8 mouse cellular contexts compared by ENCODE assay signal in genomic region chr3:154570786-154571185, GRCm38 (mm10). TPM values are rescaled to one million over a fixed set of nuclear protein-coding genes. Genes with fewer than 3 reads are reported as not detected.
A peak's percentile ranks its signal among the peaks of the same experiment; 100 is the strongest.
DNase-seq lines count a peak whose midpoint lies in the region; ATAC-seq and TF ChIP-seq lines count a peak whose summit lies in the region.

No protein-coding gene starts in this region.

- intact Hi-C loops in gastrocnemius, postnatal 36 days (cut with DNase I) = no loop called here

- TF ChIP-seq CTCF in brain, embryonic 14.5 days (IDR thresholded peaks at IDR 0.05; ENCODE audit: borderline replicate concordance, extremely low read depth, insufficient read depth, insufficient read length) = no peak
- TF ChIP-seq CTCF in thymus, adult 2 months (IDR thresholded peaks at IDR 0.05; ENCODE audit: borderline replicate concordance, control insufficient read depth, extremely low read depth, insufficient read depth, low read length, poor library complexity) = no peak

- H3K27ac ChIP-seq in heart, embryonic 14.5 days (replicated peaks in 1 of 2; ENCODE audit: control insufficient read depth in 1 of 2, insufficient read depth in 1 of 2, low read depth in 2 of 2, low read length in 2 of 2) = no peak overlapping the region
- no peak overlapping the region for H3K27ac ChIP-seq in thymus, adult 2 months (ENCODE audit: control insufficient read depth, insufficient read depth, low read length)

- peak overlapping the region; percentile 7 to 38; a peak in 3 of 4 replicates for H3K4me3 ChIP-seq in heart, embryonic 14.5 days (ENCODE audit: control insufficient read depth in 1 of 2, insufficient read depth in 1 of 2, low read depth in 1 of 2, low read length in 2 of 2)
- H3K4me3 ChIP-seq in thymus, adult 2 months (ENCODE audit: control insufficient read depth, insufficient read depth, low read length) = no peak overlapping the region

- no peaks in the 10 kb centered on the region for H3K9me3 ChIP-seq in heart, embryonic 14.5 days (ENCODE audit: control insufficient read depth, low read length)

- peak; percentile 7 for DNase-seq in gastrocnemius, adult 18-20 months (ENCODE audit: low spot score)
- DNase-seq in gastrocnemius, postnatal 36 days = no peak
- peak; percentile 58 for DNase-seq in brain, embryonic 14.5 days (ENCODE audit: low read depth)
- DNase-seq in mesoderm, embryonic 11.5 days (ENCODE audit: low read depth, low spot score) = peak; percentile 12
- no peak for DNase-seq in spleen, adult 12 weeks (ENCODE audit: low spot score)
- DNase-seq in cerebellum, postnatal 36 days = no peak
- no peak for DNase-seq in thymus, adult 2 months

- TF ChIP-seq POLR2A in brain, embryonic 14.5 days (IDR thresholded peaks at IDR 0.05; ENCODE audit: borderline replicate concordance, extremely low read depth, insufficient read depth, insufficient read length, poor library complexity, severe bottlenecking) = no peak
- TF ChIP-seq POLR2A in thymus, adult 2 months (IDR thresholded peaks at IDR 0.05; ENCODE audit: control insufficient read depth, extremely low read depth, insufficient read depth, low read length, poor library complexity) = no peak

- peaks cover 10% of the 10 kb centered on the region for H3K27me3 ChIP-seq in heart, embryonic 14.5 days (ENCODE audit: control insufficient read depth, insufficient read depth, low read length)
- peaks cover 3% of the 10 kb centered on the region for H3K27me3 ChIP-seq in thymus, adult 2 months (ENCODE audit: control insufficient read depth, insufficient read depth, low read length)

- no peaks in the 10 kb centered on the region for H3K36me3 ChIP-seq in heart, embryonic 14.5 days (ENCODE audit: control insufficient read depth, insufficient read depth, low read length)
- H3K36me3 ChIP-seq in thymus, adult 2 months (ENCODE audit: control insufficient read depth, insufficient read depth, low read length) = no peaks in the 10 kb centered on the region

- WGBS in heart, embryonic 14.5 days = 4% methylated on average over 12 of the region's 12 CpGs
- WGBS in thymus, adult 2 months = 10% methylated on average over 12 of the region's 12 CpGs

- H3K9ac ChIP-seq in heart, embryonic 14.5 days (ENCODE audit: low read length) = peak overlapping the region; percentile 50

- no peak for ATAC-seq in heart, embryonic 14.5 days (ENCODE audit: insufficient number of reproducible peaks, insufficient read depth, low FRiP score, low read depth)

- H3K4me1 ChIP-seq in heart, embryonic 14.5 days (ENCODE audit: control insufficient read depth in 2 of 2, insufficient read depth in 2 of 2, low read length in 2 of 2) = no peaks in the 10 kb centered on the region; a peak in 2 of 4 replicates
- no peaks in the 10 kb centered on the region for H3K4me1 ChIP-seq in thymus, adult 2 months (replicated peaks; ENCODE audit: control insufficient read depth, insufficient read depth, low read length)

- H3K4me2 ChIP-seq in heart, embryonic 14.5 days (ENCODE audit: low read length) = peak overlapping the region; percentile 74

RNA-seq across cellular contexts. Expression of gene Cryz, which starts 25.7 kb away (rescaled TPM):
- 10 to 100 TPM; 17.9 to 19.2 TPM for total RNA-seq in gastrocnemius, adult 18-20 months (2021)
- total RNA-seq in gastrocnemius, postnatal 36 days (2021) = 10 to 100 TPM in 1 of 2 experiments, 1 to 10 TPM in 1; 8.0 to 10.3 TPM
- polyA plus RNA-seq in brain, embryonic 14.5 days (2012; rRNA removed) = 7.6 and 8.1 TPM in 2 replicates
- 12.8 and 14.4 TPM in 2 replicates for polyA plus RNA-seq in heart, embryonic 14.5 days (2014; fragmentation: Nextera tagmentation; extraction: Ambion mirVana)
- 2.3 and 2.9 TPM in 2 replicates for polyA plus RNA-seq in thymus, adult 2 months (2012; rRNA removed)

RNA-seq across cellular contexts. Expression of gene Tyw3, which starts 26.1 kb away (rescaled TPM):
- total RNA-seq in gastrocnemius, adult 18-20 months (2021) = 1 to 10 TPM; 3.1 TPM
- 1 to 10 TPM; 2.7 to 3.2 TPM for total RNA-seq in gastrocnemius, postnatal 36 days (2021)
- polyA plus RNA-seq in brain, embryonic 14.5 days (2012; rRNA removed) = 16.5 and 17.6 TPM in 2 replicates
- 11.9 and 12.6 TPM in 2 replicates for polyA plus RNA-seq in heart, embryonic 14.5 days (2014; fragmentation: Nextera tagmentation; extraction: Ambion mirVana)
- 11.2 and 12.6 TPM in 2 replicates for polyA plus RNA-seq in thymus, adult 2 months (2012; rRNA removed)

Comparison
In these comparisons a context has a peak if more than half of its experiments do, and no peak if none do; other contexts are left out.
1. DNase-seq: peak in gastrocnemius, adult 18-20 months (single experiment), brain, embryonic 14.5 days (single experiment) and mesoderm, embryonic 11.5 days (single experiment); none in gastrocnemius, postnatal 36 days (0 of 2), spleen, adult 12 weeks (single experiment), cerebellum, postnatal 36 days (0 of 2) and thymus, adult 2 months (single experiment).